21 mouse cellular contexts compared by ENCODE assay signal in genomic region chr19:26759295-26759694, GRCm38 (mm10).
DNase-seq lines count a peak whose midpoint lies in the region; ATAC-seq lines count a peak whose summit lies in the region.
"Had no signal": no experiment of that assay in that cellular context is flagged by ENCODE, and none has a peak within 500 bp of the region (broad histone marks: within the 10 kb centered on the region; RNA-seq: fewer than 3 reads in every experiment).

No protein-coding gene starts in this region.

- H3K4me2 ChIP-seq in hindbrain, embryonic 11.5 days (replicated peaks; ENCODE audit: low read depth, low read length): no peak overlapping the region
- H3K4me2 ChIP-seq: forebrain, embryonic 12.5 days; midbrain, embryonic 11.5 days; neural tube, embryonic 15.5 days; stomach, embryonic 15.5 days had no signal

- H3K27me3 ChIP-seq in heart, embryonic 10.5 days (ENCODE audit: insufficient read depth, poor library complexity, severe bottlenecking): no peaks in the 10 kb centered on the region
- H3K27me3 ChIP-seq in hindbrain, embryonic 10.5 days (ENCODE audit: insufficient read depth, poor library complexity, severe bottlenecking): no peaks in the 10 kb centered on the region
- H3K27me3 ChIP-seq in hindbrain, embryonic 11.5 days (ENCODE audit: control insufficient read depth, insufficient read depth, low read length): no peaks in the 10 kb centered on the region
- H3K27me3 ChIP-seq: forebrain, embryonic 12.5 days; neural tube, embryonic 15.5 days; stomach, embryonic 15.5 days had no signal

- no peaks in the 10 kb centered on the region for H3K9me3 ChIP-seq in heart, embryonic 10.5 days
- no peaks in the 10 kb centered on the region for H3K9me3 ChIP-seq in hindbrain, embryonic 10.5 days
- no peaks in the 10 kb centered on the region for H3K9me3 ChIP-seq in hindbrain, embryonic 11.5 days (ENCODE audit: control insufficient read depth, low read length)
- H3K9me3 ChIP-seq: forebrain, embryonic 12.5 days; neural tube, embryonic 15.5 days; stomach, embryonic 15.5 days had no signal

- H3K9ac ChIP-seq in hindbrain, embryonic 11.5 days (ENCODE audit: low read depth, low read length): no peak overlapping the region
- H3K9ac ChIP-seq: forebrain, embryonic 12.5 days; neural tube, embryonic 15.5 days; stomach, embryonic 15.5 days had no signal

- 79% methylated on average over 13 of the region's 13 CpGs for WGBS in heart, embryonic 10.5 days
- 84% methylated on average over 13 of the region's 13 CpGs for WGBS in hindbrain, embryonic 10.5 days
- WGBS in hindbrain, embryonic 11.5 days: 87% methylated on average over 13 of the region's 13 CpGs

- H3K4me3 ChIP-seq in heart, embryonic 10.5 days: no peak overlapping the region
- no peak overlapping the region for H3K4me3 ChIP-seq in hindbrain, embryonic 10.5 days
- no peak overlapping the region for H3K4me3 ChIP-seq in hindbrain, embryonic 11.5 days (ENCODE audit: low read depth, low read length)
- H3K4me3 ChIP-seq: forebrain, embryonic 12.5 days; layer of hippocampus, adult 2 months; neural tube, embryonic 15.5 days; stomach, embryonic 15.5 days had no signal

- no peak for ATAC-seq in hindbrain, embryonic 11.5 days (ENCODE audit: low FRiP score)
- peak; percentile 64 for ATAC-seq in CD4-positive, CD25-positive, alpha-beta regulatory T cell, adult 4 months
- ATAC-seq: hindbrain, embryonic 16.5 days; intestine, embryonic 16.5 days; lung, postnatal 0 days had no signal

- 0 out of 2 replicates have a peak overlapping the region, but pooled peaks have one; percentile 7 for H3K27ac ChIP-seq in heart, embryonic 10.5 days
- peak overlapping the region; percentile 29; the same call in 1 of the 2 replicates for H3K27ac ChIP-seq in hindbrain, embryonic 10.5 days
- H3K27ac ChIP-seq in hindbrain, embryonic 11.5 days (ENCODE audit: low read depth, low read length): no peak overlapping the region
- H3K27ac ChIP-seq: forebrain, embryonic 12.5 days; layer of hippocampus, adult 2 months; neural tube, embryonic 15.5 days had no signal

- intact Hi-C loops in heart, postnatal 36 days (cut with DNase I): no loop called here

- 0 out of 2 replicates have a peak, but pooled peaks cover 7% of the 10 kb centered on the region for H3K36me3 ChIP-seq in heart, embryonic 10.5 days
- H3K36me3 ChIP-seq in hindbrain, embryonic 10.5 days: peaks cover 13% of the 10 kb centered on the region; the same call in 1 of the 2 replicates
- no peaks in the 10 kb centered on the region for H3K36me3 ChIP-seq in hindbrain, embryonic 11.5 days (ENCODE audit: control insufficient read depth, insufficient read depth, low read length)
- H3K36me3 ChIP-seq: stomach, embryonic 15.5 days had no signal

- DNase-seq in heart, embryonic 10.5 days (ENCODE audit: low spot score): no peak
- no peak for DNase-seq in heart, postnatal 36 days
- DNase-seq in hindbrain, embryonic 10.5 days (ENCODE audit: low spot score): no peak
- no peak for DNase-seq in hindbrain, embryonic 11.5 days (ENCODE audit: low spot score)
- DNase-seq in CD4-positive, CD25-positive, alpha-beta regulatory T cell, adult 2 months (ENCODE audit: low read depth, low spot score): peak; percentile 26
- no peak for DNase-seq in cerebellum, adult 18-20 months
- no peak for DNase-seq in embryo, embryonic 10.5 days (ENCODE audit: low spot score)
- DNase-seq: adrenal gland, postnatal 25 days; cerebellum, adult 9-11 months; gastrocnemius, postnatal 10 days; layer of hippocampus, postnatal 36 days; thymus, postnatal 25 days had no signal

- peaks cover 12% of the 10 kb centered on the region for H3K4me1 ChIP-seq in heart, embryonic 10.5 days
- H3K4me1 ChIP-seq in hindbrain, embryonic 10.5 days (replicated peaks): peaks cover 13% of the 10 kb centered on the region
- no peaks in the 10 kb centered on the region for H3K4me1 ChIP-seq in hindbrain, embryonic 11.5 days (replicated peaks; ENCODE audit: control insufficient read depth, insufficient read depth, low read length)
- H3K4me1 ChIP-seq: stomach, embryonic 15.5 days had no signal
